Mouse (Mus musculus) liver, embryonic 14.5 days (tissue): ENCODE measurements around the gene Creb5. TPM values are rescaled to one million over a fixed set of nuclear protein-coding genes. Genes with fewer than 3 reads are reported as not detected.

ENCODE experiments used
- ATAC-seq: fragments of 200-750 bp; cut with Nextera tagmentation; 2 replicates; pipeline ENCODE4 v1.8.0; 2017; ENCODE audit warnings: moderate number of reproducible peaks, mild to moderate bottlenecking, moderate library complexity; ENCODE audit not compliant: insufficient read depth
- DNase-seq, 3 experiments: peaks; one replicate each; pipeline ENCODE4 v3.0.0-alpha.2; 2012 to 2013; ENCODE audit warnings: low read depth in 3 of 3, low spot score in 3 of 3
- H3K27ac ChIP-seq: fragments of 300-500 bp; sonication (generic); 2 replicates; pipeline ENCODE4 v1.5.1; 2014; ENCODE audit warnings: moderate library complexity, mild to moderate bottlenecking, control low read depth, inconsistent platforms
- H3K27me3 ChIP-seq: fragments of 300-500 bp; sonication (generic); 2 replicates; pipeline ENCODE4 v1.6.1; 2014; ENCODE audit warnings: mild to moderate bottlenecking, low read length, moderate library complexity; ENCODE audit not compliant: control insufficient read depth, insufficient read depth
- H3K36me3 ChIP-seq: fragments of 300-500 bp; sonication (generic); replicated peaks from 2 replicates; pipeline ENCODE4 v1.6.1; 2014; ENCODE audit warnings: low read depth; ENCODE audit not compliant: control insufficient read depth, insufficient read depth
- H3K4me1 ChIP-seq, 2 experiments: fragments of 200-500 bp in 1 of 2; fragments of 300-500 bp in 1 of 2; sonication (generic) in 1 of 2; replicated peaks; 2 replicates each; pipeline ENCODE4 v1.6.1; 2012 to 2014; ENCODE audit warnings: antibody characterized with exemption in 1 of 2, inconsistent platforms in 1 of 2, low read length in 1 of 2; ENCODE audit not compliant: control insufficient read depth in 2 of 2, insufficient read depth in 2 of 2
- H3K4me2 ChIP-seq: fragments of 300-500 bp; sonication (generic); 2 replicates; pipeline ENCODE4 v1.6.1; 2014; ENCODE audit warnings: low read depth, mild to moderate bottlenecking, control low read depth, moderate library complexity
- H3K4me3 ChIP-seq, 2 experiments: fragments of 200-500 bp in 1 of 2; fragments of 300-500 bp in 1 of 2; sonication (generic) in 1 of 2; 2 replicates each; pipeline ENCODE4 v1.5.1; 2012 to 2014; ENCODE audit warnings: low read depth in 2 of 2, low read length in 2 of 2, mild to moderate bottlenecking in 2 of 2, control low read depth in 1 of 2, inconsistent platforms in 1 of 2, moderate library complexity in 1 of 2; ENCODE audit not compliant: insufficient read depth in 1 of 2
- H3K9ac ChIP-seq: fragments of 300-500 bp; sonication (generic); replicated peaks from 2 replicates; pipeline ENCODE4 v1.6.1; 2014; ENCODE audit warnings: mild to moderate bottlenecking, control low read depth, moderate library complexity
- H3K9me3 ChIP-seq: fragments of 300-500 bp; sonication (generic); 2 replicates; pipeline ENCODE4 v1.6.1; 2016; ENCODE audit warnings: low read length, mixed read lengths; ENCODE audit not compliant: control insufficient read depth
- CTCF ChIP-seq: IDR thresholded peaks from 2 replicates; pipeline ENCODE4 v1.5.1; 2016; ENCODE audit warnings: antibody characterized with exemption, low read depth, control low read depth
- EP300 ChIP-seq: IDR thresholded peaks from 2 replicates; pipeline ENCODE4 v1.6.1; 2016; ENCODE audit warnings: antibody characterized with exemption, low read depth
- WGBS: fragments of 180-500 bp; shearing (Covaris S2); extraction: QIAGEN DNeasy Blood & Tissue Kit; methylation state at CpG from one replicate; pipeline ENCODE4 v1.1.7; 2014; ENCODE audit not compliant: insufficient replicate concordance; 5-methylcytosine and 5-hydroxymethylcytosine counted together
- polyA plus RNA-seq, 2 experiments: library from polyadenylated mRNA; depleted of rRNA in 1 of 2; stranded (reverse) in 1 of 2; unstranded in 1 of 2; fragments of >200 nt; fragmentation: Nextera tagmentation in 1 of 2; extraction: Ambion mirVana in 1 of 2; gene quantifications; 2 replicates each; pipeline versions ENCODE4 v1.2.1 to v1.2.3; 2012 to 2014

The Creb5 gene
- polyA plus RNA-seq, 2 experiments, result 0.04 to 0.06 TPM

DNA sequence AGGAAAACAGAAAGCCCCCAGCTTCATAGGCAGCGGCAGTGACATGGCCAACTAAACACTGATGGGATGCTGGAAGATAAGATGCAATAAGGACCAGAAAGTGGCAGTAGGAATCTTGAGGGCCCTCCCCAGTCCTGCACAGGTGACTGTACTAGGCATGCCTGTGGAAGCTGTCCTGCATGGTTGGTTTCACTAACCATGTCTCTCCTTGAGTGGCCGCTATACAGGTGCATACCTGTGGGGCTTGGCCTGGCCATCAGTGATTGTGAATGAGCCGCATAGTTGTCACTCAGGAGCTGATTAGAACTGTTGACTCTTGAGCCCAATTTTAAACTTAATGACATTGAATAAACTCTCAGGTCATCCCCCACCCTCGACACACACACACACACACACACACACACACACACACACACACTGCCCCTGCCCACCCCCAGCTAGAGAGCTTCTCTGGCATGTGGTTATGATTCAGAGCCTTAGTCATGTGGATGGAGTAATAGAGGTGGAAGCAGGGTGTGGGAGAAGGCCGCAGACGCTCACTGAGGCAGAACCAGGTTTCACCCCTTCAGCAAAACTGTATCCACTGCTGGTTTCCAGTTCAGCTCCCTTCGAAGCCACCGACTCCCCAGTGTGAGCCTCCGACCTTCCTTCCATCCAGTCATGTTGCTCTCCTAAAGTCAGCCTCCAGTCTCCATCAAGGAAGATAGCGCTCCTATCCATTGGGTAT, 419.7 kb downstream of the Creb5 start:
- no peak for ATAC-seq
- TF ChIP-seq CTCF, result no peak
- TF ChIP-seq EP300, result no peak
- H3K9ac ChIP-seq, result no peak overlapping the region
- no peak for DNase-seq
- 62% methylated on average over 10 of the region's 10 CpGs for WGBS
- H3K27ac ChIP-seq, result no peak overlapping the region
- H3K9me3 ChIP-seq, result no peaks in the 10 kb centered on the region
- no peak overlapping the region for H3K4me3 ChIP-seq
- no peaks in the 10 kb centered on the region for H3K27me3 ChIP-seq
- no peak overlapping the region for H3K4me2 ChIP-seq
- no peaks in the 10 kb centered on the region for H3K36me3 ChIP-seq
- no peaks in the 10 kb centered on the region for H3K4me1 ChIP-seq

DNA sequence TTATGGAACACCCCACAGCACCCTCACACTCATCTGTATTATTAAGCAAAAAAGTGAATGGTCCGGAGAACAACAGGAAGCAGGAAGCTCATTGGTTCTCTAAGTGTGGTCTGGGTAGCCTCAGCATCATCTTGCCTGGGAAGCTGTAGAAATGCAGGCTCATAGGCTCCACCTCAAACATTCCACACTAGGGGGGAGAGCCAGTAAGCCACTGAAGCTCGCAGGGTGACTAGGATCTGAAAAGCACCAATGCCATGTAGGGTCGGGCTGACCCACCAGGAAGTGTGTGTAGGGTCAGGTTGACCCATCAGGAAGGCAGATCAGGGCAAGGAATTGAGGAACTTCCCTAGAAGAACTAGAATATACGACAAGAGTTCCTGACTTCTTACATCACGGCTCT, 420.7 kb downstream of the Creb5 start:
- H3K27me3 ChIP-seq, result no peaks in the 10 kb centered on the region
- no peak overlapping the region for H3K4me2 ChIP-seq
- no peak overlapping the region for H3K9ac ChIP-seq
- no peaks in the 10 kb centered on the region for H3K9me3 ChIP-seq
- WGBS, result 12% methylated on average over 5 of the region's 5 CpGs
- no peak overlapping the region for H3K27ac ChIP-seq
- no peaks in the 10 kb centered on the region for H3K36me3 ChIP-seq
- ATAC-seq (no peak), DNase-seq (no peak)
- H3K4me1 ChIP-seq, result no peaks in the 10 kb centered on the region
- no peak overlapping the region for H3K4me3 ChIP-seq
- TF ChIP-seq EP300 (no peak), CTCF (no peak)

DNA sequence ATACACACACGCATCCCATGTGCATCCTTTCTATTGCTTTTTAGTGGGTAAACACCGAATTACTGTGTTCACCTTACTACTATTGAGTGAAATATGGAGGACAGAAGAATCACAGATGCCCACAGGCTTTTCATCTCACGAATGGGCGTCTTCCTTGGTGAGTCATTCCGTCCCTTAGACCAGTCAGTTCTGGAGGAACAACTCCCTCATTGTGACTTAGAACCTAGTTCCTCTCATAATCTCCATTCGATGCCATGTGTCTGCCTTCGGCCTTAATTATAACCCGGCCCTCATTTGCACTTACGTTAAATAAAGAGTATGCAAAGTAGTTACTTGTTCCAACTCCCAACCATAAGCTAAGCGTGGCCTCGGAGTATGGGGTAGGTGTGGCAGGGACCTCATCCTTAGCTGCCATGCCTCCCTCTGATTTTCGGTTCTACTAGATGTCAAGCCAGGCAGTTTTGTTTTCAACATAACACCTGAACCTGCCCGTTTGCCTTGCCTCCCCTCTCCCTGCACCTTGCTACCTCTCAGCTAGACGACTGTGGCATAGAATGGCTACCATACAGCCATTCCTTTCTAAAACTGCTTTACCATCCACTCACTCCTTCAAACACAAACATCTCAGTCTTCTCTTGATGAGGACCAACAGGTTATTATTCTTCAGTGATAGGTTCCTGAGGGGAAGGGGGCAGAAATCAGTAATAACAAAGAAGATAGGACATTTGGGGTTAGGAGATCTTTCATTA, 422.8 kb downstream of the Creb5 start:
- 69% methylated on average over 14 of the region's 14 CpGs for WGBS
- H3K36me3 ChIP-seq, result no peaks in the 10 kb centered on the region

DNA sequence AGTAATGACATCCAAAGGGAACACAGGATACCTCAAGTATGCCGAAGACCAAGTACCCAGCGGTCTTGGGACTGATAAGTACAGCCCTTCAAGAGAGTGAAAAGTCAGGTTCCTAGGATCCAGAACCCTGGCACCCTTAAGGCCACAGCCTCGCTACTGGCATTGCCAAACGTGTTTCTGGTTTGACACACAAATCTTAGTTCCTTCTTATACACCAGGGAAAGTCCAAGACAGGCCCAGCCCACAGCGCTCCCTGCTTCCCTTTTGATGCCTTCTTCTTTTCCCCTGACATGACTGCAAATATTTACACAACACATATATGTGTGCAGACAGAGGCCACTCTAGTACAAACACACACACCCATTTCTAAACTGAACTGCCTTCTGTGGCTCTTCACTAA, 423.5 kb downstream of the Creb5 start:
- Histone ChIP-seq H3K27me3 (no peaks in the 10 kb centered on the region), H3K9ac (no peak overlapping the region), H3K27ac (no peak overlapping the region), H3K4me2 (no peak overlapping the region), H3K9me3 (no peaks in the 10 kb centered on the region), H3K4me1 (no peaks in the 10 kb centered on the region), H3K36me3 (no peaks in the 10 kb centered on the region), H3K4me3 (no peak overlapping the region)
- DNase-seq (no peak), ATAC-seq (no peak)
- WGBS, result 48% methylated on average over 5 of the region's 5 CpGs
- TF ChIP-seq EP300 (no peak), CTCF (no peak)

More for the DNA sequence above, 422.8 kb downstream of the Creb5 start:
- Histone ChIP-seq H3K4me2 (no peak overlapping the region), H3K27me3 (no peaks in the 10 kb centered on the region), H3K9me3 (no peaks in the 10 kb centered on the region), H3K4me3 (no peak overlapping the region), H3K9ac (no peak overlapping the region), H3K4me1 (no peaks in the 10 kb centered on the region), H3K27ac (no peak overlapping the region)
- no peak for TF ChIP-seq EP300
- TF ChIP-seq CTCF, result no peak
- DNase-seq (no peak), ATAC-seq (no peak)

DNA sequence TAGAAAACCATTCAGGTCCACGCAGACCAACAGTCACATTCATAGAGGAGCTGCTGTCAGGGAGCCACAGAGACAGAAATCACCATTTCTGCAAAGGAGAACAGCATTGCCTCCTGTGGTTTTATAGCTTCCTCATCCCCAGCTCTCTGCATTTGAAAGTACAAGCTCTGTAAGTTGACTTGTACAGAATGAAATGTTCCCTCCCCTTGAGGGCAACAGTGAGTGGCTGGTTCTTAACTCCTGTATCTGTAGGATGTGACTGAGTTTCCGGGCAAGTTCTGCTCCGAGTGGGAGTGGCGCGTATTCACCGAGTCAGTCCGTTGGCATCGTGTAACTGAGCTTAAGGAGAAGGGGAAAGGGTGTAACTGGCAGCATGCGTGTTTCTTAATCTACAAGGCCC, 426.1 kb downstream of the Creb5 start:
- no peaks in the 10 kb centered on the region for H3K4me1 ChIP-seq
- WGBS, result 48% methylated on average over 9 of the region's 9 CpGs
- H3K27me3 ChIP-seq, result no peaks in the 10 kb centered on the region
- H3K9me3 ChIP-seq, result no peaks in the 10 kb centered on the region
- no peak overlapping the region for H3K9ac ChIP-seq
- H3K27ac ChIP-seq, result no peak overlapping the region
- no peak overlapping the region for H3K4me2 ChIP-seq
- no peak for TF ChIP-seq CTCF
- TF ChIP-seq EP300, result no peak
- DNase-seq, result no peak
- no peaks in the 10 kb centered on the region for H3K36me3 ChIP-seq
- no peak for ATAC-seq
- no peak overlapping the region for H3K4me3 ChIP-seq
